ENCODE assay signal across 8 mouse cellular contexts in genomic region chr19:42147769-42148568, GRCm38 (mm10). TPM values are rescaled to one million over a fixed set of nuclear protein-coding genes. Genes with fewer than 3 reads are reported as not detected.
A peak's percentile ranks its signal among the peaks of the same experiment; 100 is the strongest.
DNase-seq lines count a peak whose midpoint lies in the region; ATAC-seq and TF ChIP-seq lines count a peak whose summit lies in the region.

No protein-coding gene starts in this region.

- DNase-seq in spleen, adult 18-20 months: peak; percentile 13 to 53
- no peak for DNase-seq in spleen, adult 12 weeks (ENCODE audit: low spot score)
- DNase-seq in stomach, postnatal 0 days (ENCODE audit: low spot score): peak; percentile 67

- H3K27ac ChIP-seq in intestine, embryonic 15.5 days: peak overlapping the region; percentile 89
- H3K27ac ChIP-seq in liver, embryonic 12.5 days: peak overlapping the region; percentile 59
- H3K27ac ChIP-seq in stomach, postnatal 0 days (replicated peaks): peak overlapping the region; percentile 96

- TF ChIP-seq POLR2A in myocyte (IDR thresholded peaks at IDR 0.05; ENCODE audit: insufficient read length, low read depth): peak; percentile 35

- peaks cover 14% of the 10 kb centered on the region for H3K79me2 ChIP-seq in myocyte (ENCODE audit: control insufficient read depth, insufficient read depth)

- H3K27me3 ChIP-seq in intestine, embryonic 15.5 days (replicated peaks): no peaks in the 10 kb centered on the region; the same call in 1 of the 2 replicates
- H3K27me3 ChIP-seq in liver, embryonic 12.5 days (replicated peaks): peaks cover 53% of the 10 kb centered on the region
- no peaks in the 10 kb centered on the region for H3K27me3 ChIP-seq in myocyte (ENCODE audit: control insufficient read depth, insufficient read depth, insufficient read length)
- no peaks in the 10 kb centered on the region for H3K27me3 ChIP-seq in stomach, postnatal 0 days (ENCODE audit: control insufficient read depth, insufficient read depth, low read length)

- no peak for TF ChIP-seq EP300 in stomach, postnatal 0 days (optimal IDR thresholded peaks at IDR 0.05)

- H3K4me3 ChIP-seq in intestine, embryonic 15.5 days (replicated peaks): peak overlapping the region; percentile 72
- H3K4me3 ChIP-seq in liver, embryonic 12.5 days: peak overlapping the region; percentile 60
- peak overlapping the region; percentile 74 for H3K4me3 ChIP-seq in myocyte
- H3K4me3 ChIP-seq in stomach, postnatal 0 days (ENCODE audit: low read depth, low read length): peak overlapping the region; percentile 73

- WGBS in intestine, embryonic 15.5 days: under 1% methylated on average over 63 of the region's 63 CpGs
- WGBS in liver, embryonic 12.5 days (ENCODE audit: insufficient replicate concordance): 3% methylated on average over 63 of the region's 63 CpGs
- WGBS in stomach, postnatal 0 days: under 1% methylated on average over 62 of the region's 63 CpGs

- H3K9me3 ChIP-seq in intestine, embryonic 15.5 days: no peaks in the 10 kb centered on the region
- no peaks in the 10 kb centered on the region for H3K9me3 ChIP-seq in liver, embryonic 12.5 days (replicated peaks)
- no peaks in the 10 kb centered on the region for H3K9me3 ChIP-seq in stomach, postnatal 0 days (ENCODE audit: control insufficient read depth, low read length)

- H3ac ChIP-seq in myocyte (ENCODE audit: control insufficient read depth, insufficient read length): peak overlapping the region; percentile 69

- H3K4me2 ChIP-seq in intestine, embryonic 15.5 days (replicated peaks): peak overlapping the region; percentile 93
- H3K4me2 ChIP-seq in liver, embryonic 12.5 days: peak overlapping the region; percentile 75
- H3K4me2 ChIP-seq in myocyte (ENCODE audit: low read depth): peak overlapping the region; percentile 89
- peak overlapping the region; percentile 92 for H3K4me2 ChIP-seq in stomach, postnatal 0 days (replicated peaks; ENCODE audit: low read depth)

- H3K36me3 ChIP-seq in intestine, embryonic 15.5 days: no peaks in the 10 kb centered on the region
- peaks cover 4% of the 10 kb centered on the region; the same call in 1 of the 2 replicates for H3K36me3 ChIP-seq in liver, embryonic 12.5 days
- peaks cover 3% of the 10 kb centered on the region for H3K36me3 ChIP-seq in myocyte (ENCODE audit: control insufficient read depth, insufficient read depth)
- H3K36me3 ChIP-seq in stomach, postnatal 0 days (ENCODE audit: control insufficient read depth, insufficient read depth, low read length): no peaks in the 10 kb centered on the region

- H3K9ac ChIP-seq in intestine, embryonic 15.5 days: peak overlapping the region; percentile 90
- H3K9ac ChIP-seq in liver, embryonic 12.5 days: peak overlapping the region; percentile 67
- peak overlapping the region; percentile 94 for H3K9ac ChIP-seq in stomach, postnatal 0 days (ENCODE audit: low read length)

- peaks cover 37% of the 10 kb centered on the region for H3K4me1 ChIP-seq in intestine, embryonic 15.5 days (replicated peaks)
- peaks cover 46% of the 10 kb centered on the region for H3K4me1 ChIP-seq in liver, embryonic 12.5 days
- H3K4me1 ChIP-seq in stomach, postnatal 0 days (replicated peaks; ENCODE audit: control insufficient read depth, insufficient read depth): peaks cover 12% of the 10 kb centered on the region

- peak; percentile 23 for ATAC-seq in common myeloid progenitor, adult 5-6 weeks (replicated peaks; ENCODE audit: low read depth, poor library complexity, severe bottlenecking)
- peak; percentile 39 for ATAC-seq in granulocyte monocyte progenitor cell, adult 5-6 weeks (replicated peaks; ENCODE audit: poor library complexity, severe bottlenecking)
- peak; percentile 45 for ATAC-seq in intestine, embryonic 15.5 days
- ATAC-seq in liver, embryonic 12.5 days: peak; percentile 8; the same call in 1 of the 2 replicates
- peak; percentile 8 for ATAC-seq in stomach, postnatal 0 days (ENCODE audit: low FRiP score, low TSS enrichment)

- TF ChIP-seq CTCF in stomach, postnatal 0 days (IDR thresholded peaks at IDR 0.05; ENCODE audit: low read depth): no peak

TF ChIP-seq in myocyte, 11 proteins besides CTCF, POLR2A, EP300 and RAD21:
- TF ChIP-seq MYOG (IDR thresholded peaks at IDR 0.05; ENCODE audit: control insufficient read depth in 1 of 3, insufficient read depth in 1 of 3, insufficient read length in 2 of 3, low read depth in 2 of 3) (peak in 1 of 3 experiments; percentile 28), TCF3 (IDR thresholded peaks at IDR 0.05; ENCODE audit: insufficient read length, low read depth) (no peak), E2F4 (IDR thresholded peaks at IDR 0.05; ENCODE audit: insufficient read depth) (no peak), MYOD1 (IDR thresholded peaks at IDR 0.05; ENCODE audit: control insufficient read depth in 1 of 3, insufficient read length in 2 of 3, low read depth in 2 of 3) (no peak), MAX (IDR thresholded peaks at IDR 0.05; ENCODE audit: low read depth) (no peak), USF1 (IDR thresholded peaks at IDR 0.05; ENCODE audit: low read depth) (no peak), POLR2AphosphoS2 (IDR thresholded peaks at IDR 0.05; ENCODE audit: insufficient read length, low read depth) (peak; percentile 33)

RNA-seq across cellular contexts. Expression of gene Marveld1, which starts 0.8 kb away (rescaled TPM):
- 10.7 and 12.0 TPM in 2 replicates for total RNA-seq in common myeloid progenitor, adult 5-6 weeks (2017)
- 15.1 and 19.7 TPM in 2 replicates for total RNA-seq in granulocyte monocyte progenitor cell, adult 5-6 weeks (2014; fragmentation: Nextera tagmentation)
- total RNA-seq in granulocyte monocyte progenitor cell, adult 5-6 weeks (2017): 13.2 and 13.9 TPM in 2 replicates
- polyA plus RNA-seq in intestine, embryonic 15.5 days (2015; fragmentation: Nextera tagmentation; extraction: Ambion mirVana): 9.4 and 12.3 TPM in 2 replicates
- polyA plus RNA-seq in liver, embryonic 12.5 days (2016; fragmentation: Nextera tagmentation; extraction: Ambion mirVana): 4.6 and 5.3 TPM in 2 replicates
- polyA plus RNA-seq in myocyte (2012; fragmentation: generic; extraction: Trizol): 36.1 TPM
- polyA plus RNA-seq in stomach, postnatal 0 days (2015; fragmentation: Nextera tagmentation; extraction: Ambion mirVana): 15.3 and 23.6 TPM in 2 replicates

RNA-seq across cellular contexts. Expression of gene Zfyve27, which starts 15.8 kb away (rescaled TPM):
- total RNA-seq in common myeloid progenitor, adult 5-6 weeks (2017): 15.5 and 17.5 TPM in 2 replicates
- total RNA-seq in granulocyte monocyte progenitor cell, adult 5-6 weeks (2014; fragmentation: Nextera tagmentation): 34.6 and 35.5 TPM in 2 replicates
- total RNA-seq in granulocyte monocyte progenitor cell, adult 5-6 weeks (2017): 21.1 and 26.4 TPM in 2 replicates
- polyA plus RNA-seq in intestine, embryonic 15.5 days (2015; fragmentation: Nextera tagmentation; extraction: Ambion mirVana): 20.6 and 21.5 TPM in 2 replicates
- 11.6 and 13.2 TPM in 2 replicates for polyA plus RNA-seq in liver, embryonic 12.5 days (2016; fragmentation: Nextera tagmentation; extraction: Ambion mirVana)
- 22.4 TPM for polyA plus RNA-seq in myocyte (2012; fragmentation: generic; extraction: Trizol)
- polyA plus RNA-seq in stomach, postnatal 0 days (2015; fragmentation: Nextera tagmentation; extraction: Ambion mirVana): 14.1 and 15.3 TPM in 2 replicates

RNA-seq across cellular contexts. Expression of gene Avpi1, which starts 19.1 kb away (rescaled TPM):
- 3.1 and 5.1 TPM in 2 replicates for total RNA-seq in common myeloid progenitor, adult 5-6 weeks (2017)
- total RNA-seq in granulocyte monocyte progenitor cell, adult 5-6 weeks (2014; fragmentation: Nextera tagmentation): 9.9 and 12.0 TPM in 2 replicates
- total RNA-seq in granulocyte monocyte progenitor cell, adult 5-6 weeks (2017): 4.5 and 10.7 TPM in 2 replicates
- 36.4 and 40.7 TPM in 2 replicates for polyA plus RNA-seq in intestine, embryonic 15.5 days (2015; fragmentation: Nextera tagmentation; extraction: Ambion mirVana)
- 14.7 and 14.9 TPM in 2 replicates for polyA plus RNA-seq in liver, embryonic 12.5 days (2016; fragmentation: Nextera tagmentation; extraction: Ambion mirVana)
- polyA plus RNA-seq in myocyte (2012; fragmentation: generic; extraction: Trizol): 128 TPM
- 108 and 117 TPM in 2 replicates for polyA plus RNA-seq in stomach, postnatal 0 days (2015; fragmentation: Nextera tagmentation; extraction: Ambion mirVana)

RNA-seq across cellular contexts. Expression of gene Sfrp5, which starts 54.1 kb away (rescaled TPM):
- not detected in 2 replicates for total RNA-seq in common myeloid progenitor, adult 5-6 weeks (2017)
- total RNA-seq in granulocyte monocyte progenitor cell, adult 5-6 weeks (2014; fragmentation: Nextera tagmentation): not detected in 2 replicates
- total RNA-seq in granulocyte monocyte progenitor cell, adult 5-6 weeks (2017): not detected in 2 replicates
- 9.2 and 14.0 TPM in 2 replicates for polyA plus RNA-seq in intestine, embryonic 15.5 days (2015; fragmentation: Nextera tagmentation; extraction: Ambion mirVana)
- polyA plus RNA-seq in liver, embryonic 12.5 days (2016; fragmentation: Nextera tagmentation; extraction: Ambion mirVana): 1.6 and 2.2 TPM in 2 replicates
- 0.04 TPM for polyA plus RNA-seq in myocyte (2012; fragmentation: generic; extraction: Trizol)
- 0.55 and 0.74 TPM in 2 replicates for polyA plus RNA-seq in stomach, postnatal 0 days (2015; fragmentation: Nextera tagmentation; extraction: Ambion mirVana)

RNA-seq across cellular contexts. Expression of gene Pi4k2a, which starts 57.7 kb away (rescaled TPM):
- total RNA-seq in common myeloid progenitor, adult 5-6 weeks (2017): 7.8 and 12.5 TPM in 2 replicates
- total RNA-seq in granulocyte monocyte progenitor cell, adult 5-6 weeks (2014; fragmentation: Nextera tagmentation): 19.1 and 21.9 TPM in 2 replicates
- total RNA-seq in granulocyte monocyte progenitor cell, adult 5-6 weeks (2017): 6.7 and 7.1 TPM in 2 replicates
- polyA plus RNA-seq in intestine, embryonic 15.5 days (2015; fragmentation: Nextera tagmentation; extraction: Ambion mirVana): 23.4 and 23.6 TPM in 2 replicates
- 17.3 and 18.7 TPM in 2 replicates for polyA plus RNA-seq in liver, embryonic 12.5 days (2016; fragmentation: Nextera tagmentation; extraction: Ambion mirVana)
- polyA plus RNA-seq in myocyte (2012; fragmentation: generic; extraction: Trizol): 37.5 TPM
- 20.8 and 21.6 TPM in 2 replicates for polyA plus RNA-seq in stomach, postnatal 0 days (2015; fragmentation: Nextera tagmentation; extraction: Ambion mirVana)
